Mouse (Mus musculus): ENCODE data around the gene Arhgap23.

Gene Arhgap23

DNA sequence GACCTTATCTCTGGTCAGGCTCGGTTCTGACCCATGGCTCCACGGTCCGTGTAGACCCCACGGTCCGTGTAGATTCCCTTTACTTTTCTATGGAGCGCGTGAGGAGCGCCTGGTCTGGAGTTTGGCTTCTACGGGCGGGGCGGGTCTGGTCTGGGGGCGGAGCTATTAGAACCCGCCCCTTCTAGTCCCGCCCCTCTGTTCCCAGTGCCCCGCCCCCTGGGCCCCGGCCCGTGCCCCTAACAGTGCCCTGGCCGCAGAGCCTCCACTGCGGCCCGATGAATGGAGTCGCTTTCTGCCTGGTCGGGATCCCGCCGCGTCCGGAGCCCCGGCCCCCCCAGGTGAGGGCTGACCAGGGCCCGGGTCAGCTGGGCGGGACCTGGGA is at the start of gene Arhgap23:
Gene Arhgap23 (plus strand): TSS at position 204 of the 382 bp plus-strand sequence.
- 9% methylated on average over 29 of the region's 29 CpGs for whole genome bisulfite sequencing

DNA sequence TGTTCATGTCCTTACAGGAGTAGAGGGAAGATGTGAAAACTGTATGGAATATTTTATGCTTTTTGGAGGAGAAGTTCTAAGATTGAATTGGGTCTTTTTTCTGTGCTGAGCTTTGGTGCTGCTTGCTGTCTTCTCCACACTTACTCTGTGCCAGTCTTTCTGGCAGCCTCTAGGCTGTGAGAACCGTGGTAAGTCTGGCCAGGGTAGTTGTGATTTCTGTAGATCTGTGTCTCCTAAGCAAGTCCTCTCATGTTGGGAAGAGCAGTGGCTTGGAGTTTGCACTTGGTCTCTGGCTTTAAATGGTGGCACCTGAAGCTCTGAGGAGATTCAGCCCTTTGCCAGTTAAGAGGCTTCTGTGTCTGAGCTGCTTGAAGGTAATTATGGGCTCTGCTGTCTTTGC is 49.8 kb upstream of the Arhgap23 start:
- WGBS, result 22% methylated on average over 1 of the region's 1 CpGs

DNA sequence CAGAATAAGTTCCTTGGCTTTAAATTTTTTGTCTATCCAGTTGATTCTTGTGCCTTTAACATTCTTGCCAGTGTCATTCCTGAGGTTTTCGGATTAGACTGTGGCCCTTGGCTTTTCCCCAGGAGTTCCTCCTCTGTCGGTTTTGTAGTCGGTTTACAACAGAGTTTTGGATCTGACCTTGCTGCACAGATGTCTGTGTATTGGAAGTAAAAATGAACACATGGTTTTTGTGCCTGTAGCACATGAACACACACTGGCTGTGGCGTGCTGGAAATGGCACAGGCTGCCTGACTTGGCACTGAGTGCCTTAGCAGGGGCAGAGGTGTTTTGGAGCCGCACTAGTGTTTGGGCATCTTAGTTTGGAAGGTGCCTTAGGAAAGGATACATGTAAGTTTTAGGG is 46.8 kb upstream of the Arhgap23 start:
- 37% methylated on average over 5 of the region's 5 CpGs for WGBS

DNA sequence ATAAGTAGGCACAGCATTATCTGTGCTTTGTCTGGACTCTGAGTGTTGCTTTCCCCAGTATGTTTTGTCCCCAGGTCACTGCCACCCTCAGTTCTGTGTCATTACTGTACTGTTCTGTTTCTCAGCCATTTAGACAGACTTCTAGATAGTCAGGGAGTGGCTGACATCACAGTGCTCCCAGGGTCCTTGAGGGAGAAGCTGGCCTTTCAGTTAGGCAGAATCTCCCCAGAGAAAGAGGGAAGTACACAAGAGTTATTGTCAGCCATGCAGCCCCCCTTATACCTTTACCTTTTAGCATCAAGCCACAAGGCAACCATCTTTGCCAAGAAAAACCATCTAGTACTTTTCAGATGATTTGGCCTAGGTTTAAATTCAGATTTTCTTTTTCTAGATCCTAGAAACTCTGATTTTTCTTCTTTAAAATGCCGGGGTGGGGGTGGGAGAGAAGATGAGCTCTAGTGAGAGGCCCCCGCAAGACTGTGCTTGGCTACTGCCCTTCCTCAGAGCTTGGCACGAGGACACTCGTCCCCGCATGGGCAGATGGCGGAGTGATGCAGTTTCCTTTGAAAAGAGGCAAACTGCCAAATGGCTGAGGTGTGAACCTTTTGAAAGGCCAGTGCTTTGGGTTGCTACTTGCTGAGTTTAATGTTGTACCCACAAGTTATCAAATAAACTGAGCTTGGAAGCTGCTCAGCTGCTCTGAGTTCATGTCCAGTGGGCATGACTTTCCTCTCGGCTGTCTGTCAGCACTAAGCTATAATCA is 44.8 kb upstream of the Arhgap23 start:
- 18% methylated on average over 7 of the region's 7 CpGs for WGBS

DNA sequence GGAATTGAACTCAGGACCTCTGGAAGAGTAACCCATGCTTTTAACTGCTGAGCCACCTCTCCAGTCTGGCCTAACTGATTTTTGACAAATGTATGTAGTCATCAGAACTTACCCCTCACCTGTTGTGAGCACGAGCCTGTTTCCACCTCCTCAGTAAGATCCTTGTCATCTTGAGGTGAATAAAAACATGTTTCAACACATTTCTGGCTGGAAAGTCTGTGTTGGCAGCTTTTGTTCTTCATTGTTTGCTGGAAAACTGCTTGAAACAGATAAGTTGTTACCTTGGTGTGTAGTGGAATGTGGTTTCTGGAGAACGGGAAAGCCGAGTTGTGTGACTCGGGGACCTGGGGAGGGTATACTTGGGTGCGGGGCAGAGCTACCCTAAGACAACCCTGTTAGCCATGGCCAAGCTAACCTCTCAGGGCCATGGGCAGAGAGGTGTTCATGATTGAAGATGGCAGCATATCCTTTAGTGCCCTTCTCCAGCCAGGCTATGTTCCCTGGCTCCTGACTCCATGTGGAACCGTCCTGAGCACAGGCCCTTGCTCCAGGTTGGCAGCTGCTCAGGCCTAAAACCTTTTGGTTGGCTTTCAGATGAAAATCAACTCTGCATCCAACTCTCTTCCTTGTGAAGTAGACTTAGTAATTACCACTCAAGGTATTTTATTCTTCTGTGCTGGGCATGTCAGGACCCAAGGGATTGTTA is 43.0 kb upstream of the Arhgap23 start:
- WGBS, result 72% methylated on average over 6 of the region's 6 CpGs

DNA sequence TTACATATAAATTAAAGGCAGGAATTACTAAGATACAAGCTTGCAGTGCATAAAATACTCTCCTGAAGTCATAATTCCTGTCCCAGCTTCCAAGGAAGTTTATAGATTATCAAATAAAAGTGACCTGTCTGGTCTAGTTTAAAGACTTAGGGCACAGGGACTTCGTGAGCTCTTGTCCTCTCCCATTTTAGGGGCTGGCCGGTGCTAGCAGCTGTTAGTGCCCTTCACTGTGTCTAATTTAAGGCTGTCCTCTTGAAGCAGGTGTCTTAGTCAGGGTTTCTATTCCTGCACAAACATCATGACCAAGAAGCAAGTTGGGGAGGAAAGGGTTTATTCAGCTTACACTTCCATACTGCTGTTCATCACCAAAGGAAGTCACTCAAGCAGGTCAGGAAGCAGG is 41.9 kb upstream of the Arhgap23 start:
- 70% methylated on average over 2 of the region's 2 CpGs for WGBS

DNA sequence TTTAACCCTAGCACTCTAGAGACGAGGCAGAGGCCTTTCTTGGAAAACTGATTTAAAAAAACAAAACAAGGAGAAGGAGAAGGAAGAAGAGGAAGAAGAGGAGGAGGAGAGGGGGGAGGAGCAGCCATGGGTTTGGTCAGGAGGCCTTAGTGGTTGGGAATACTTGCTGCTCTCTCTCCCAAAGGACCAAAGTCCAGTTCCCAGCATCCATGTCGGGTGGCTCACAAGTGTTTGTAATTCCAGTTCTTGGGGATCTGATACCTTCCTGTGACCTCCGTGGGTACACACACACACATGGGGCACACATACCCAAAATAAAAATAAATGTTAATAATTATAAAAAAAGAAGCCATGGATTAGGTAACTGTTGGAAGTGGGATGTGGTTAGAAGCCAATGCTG is 35.3 kb upstream of the Arhgap23 start:
- WGBS, result 78% methylated on average over 3 of the region's 3 CpGs

DNA sequence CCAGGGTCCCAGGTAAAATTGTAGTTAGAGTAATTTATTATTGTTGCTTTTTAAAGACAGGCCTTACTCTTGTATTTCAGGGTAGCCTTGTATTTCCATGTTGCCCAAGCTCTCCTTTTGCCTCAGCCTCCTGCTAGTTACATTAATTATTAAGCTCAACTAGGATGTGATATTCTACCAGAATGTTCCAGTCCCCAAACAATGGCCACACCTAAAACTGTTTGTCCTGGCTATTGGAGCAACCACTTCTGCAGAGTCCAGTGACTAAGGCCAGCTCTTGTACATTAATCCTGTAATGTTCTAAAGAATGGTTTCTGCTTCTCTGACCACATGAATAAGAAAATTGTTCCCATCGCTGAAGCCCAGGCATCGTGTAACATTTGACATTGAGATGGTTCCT is 32.3 kb upstream of the Arhgap23 start:
- WGBS, result 80% methylated on average over 2 of the region's 2 CpGs

DNA sequence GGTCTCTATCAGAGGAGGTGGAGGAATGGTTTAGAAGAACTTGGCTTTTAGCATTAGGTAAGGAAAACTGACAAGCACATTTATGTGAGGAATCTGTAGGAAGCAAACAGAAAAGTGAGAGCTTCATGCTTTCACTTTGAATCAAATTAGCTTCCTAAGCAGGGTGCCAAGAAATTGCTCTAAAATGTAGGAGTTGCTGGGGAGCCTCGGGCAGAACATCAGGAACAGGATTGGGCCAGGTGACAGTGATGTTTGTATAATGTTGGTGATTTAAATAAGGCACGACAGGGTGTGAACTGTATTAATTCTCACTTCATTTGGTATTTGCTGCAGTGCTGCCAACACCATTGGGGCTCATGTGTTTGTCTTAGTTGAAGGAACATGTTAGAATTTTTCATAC is 31.6 kb upstream of the Arhgap23 start:
- WGBS, result 24% methylated on average over 2 of the region's 2 CpGs

DNA sequence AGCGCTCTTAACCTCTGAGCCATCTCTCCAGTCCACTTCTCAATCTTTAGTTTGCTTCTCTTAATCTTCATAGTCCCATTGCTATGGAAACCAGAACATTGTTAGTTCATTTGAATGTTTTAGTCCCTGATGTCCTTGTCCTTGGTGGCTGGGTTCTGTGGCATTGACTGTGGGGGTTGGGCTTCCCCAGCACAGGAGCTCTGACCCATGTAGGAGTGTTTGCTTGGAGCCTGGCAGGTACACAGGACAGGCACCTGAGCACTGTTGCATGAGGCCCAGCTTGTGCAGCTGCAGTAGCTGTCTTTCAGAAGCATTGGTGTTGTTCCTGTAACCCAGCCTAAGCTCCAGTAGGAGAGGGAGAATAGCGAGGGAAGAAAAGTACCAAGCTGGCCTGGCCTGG is 27.5 kb upstream of the Arhgap23 start:
- 95% methylated on average over 2 of the region's 2 CpGs for WGBS

DNA sequence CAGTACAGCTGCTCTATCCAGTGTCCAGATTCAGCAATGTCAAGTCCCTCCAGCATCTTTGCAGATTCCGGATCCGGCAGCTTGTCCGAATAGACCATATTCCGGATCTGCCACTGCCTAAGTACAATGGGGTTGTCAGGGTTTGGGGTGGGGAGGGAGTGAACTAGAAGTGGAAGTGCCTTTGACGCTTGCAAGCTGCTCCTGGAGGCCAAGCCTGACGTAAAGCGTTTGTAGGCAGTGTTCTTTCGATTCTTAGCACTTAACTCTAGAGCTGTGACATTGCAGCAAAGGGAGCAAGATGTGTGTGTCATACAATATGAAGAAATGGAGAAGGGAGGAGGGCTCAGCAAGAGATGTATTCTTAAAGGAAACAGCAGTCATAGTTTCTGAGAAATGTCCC is 26.2 kb upstream of the Arhgap23 start:
- 60% methylated on average over 8 of the region's 8 CpGs for WGBS

DNA sequence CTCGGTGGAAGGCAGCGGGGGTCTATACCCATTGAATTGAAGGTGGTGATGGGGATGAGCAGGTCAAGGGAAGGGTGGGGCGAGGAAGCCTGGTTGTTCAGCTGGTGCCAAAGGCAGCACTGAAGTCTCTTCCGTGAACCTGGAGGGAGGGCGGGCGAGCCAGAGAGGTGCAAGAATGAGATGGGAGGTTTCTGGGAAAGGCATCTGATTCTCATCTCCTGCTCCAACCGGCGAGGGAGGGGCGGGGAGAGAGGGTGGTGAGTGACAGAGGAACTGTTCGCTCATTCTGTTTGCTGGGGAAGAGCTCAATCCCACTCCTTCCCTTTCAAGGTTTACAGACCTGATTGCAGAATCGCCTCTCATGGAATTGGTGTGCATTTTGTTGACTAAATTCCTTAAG is 21.7 kb upstream of the Arhgap23 start:
- 61% methylated on average over 11 of the region's 11 CpGs for WGBS

DNA sequence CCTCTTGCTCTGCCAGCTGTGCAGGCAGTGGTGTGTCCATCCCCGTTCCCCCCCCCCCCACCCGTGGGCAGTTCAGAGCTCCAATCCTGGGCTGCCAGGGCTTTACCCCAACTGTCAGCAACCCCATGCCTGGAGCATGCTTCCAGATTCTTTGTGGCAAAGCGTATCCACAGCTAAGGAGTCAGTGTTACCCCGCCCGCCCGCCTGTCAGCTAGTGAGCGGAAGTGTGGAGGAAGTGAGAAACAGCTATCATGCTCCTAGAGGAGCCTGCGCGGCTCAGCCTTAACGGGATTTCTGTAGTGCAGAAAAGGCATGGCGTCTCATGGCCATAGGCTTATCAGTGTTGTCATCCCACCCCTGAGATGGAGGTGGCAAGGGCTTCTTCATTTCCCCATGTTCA is 21.2 kb upstream of the Arhgap23 start:
- WGBS, result 41% methylated on average over 11 of the region's 11 CpGs

DNA sequence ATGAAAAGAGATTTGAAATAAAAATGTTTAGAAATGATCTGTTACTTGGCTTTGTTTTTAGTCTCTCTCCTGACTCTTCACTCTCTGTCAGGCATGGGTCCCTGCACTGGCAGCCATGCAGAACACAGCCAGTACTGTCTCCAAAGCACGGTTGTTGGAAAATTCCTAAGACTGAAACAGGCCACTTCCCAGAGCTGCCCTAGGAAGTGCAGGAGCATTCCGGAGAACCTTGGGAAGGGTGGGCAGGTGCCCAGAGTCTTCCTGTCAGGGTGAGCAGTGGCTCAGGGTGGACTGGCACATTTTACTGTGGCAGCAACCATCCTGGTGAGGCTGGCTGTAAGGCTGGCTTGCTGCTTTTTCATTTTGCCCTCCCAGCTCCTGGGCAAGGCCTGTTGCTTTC is 16.8 kb upstream of the Arhgap23 start:
- WGBS, result 64% methylated on average over 2 of the region's 2 CpGs

DNA sequence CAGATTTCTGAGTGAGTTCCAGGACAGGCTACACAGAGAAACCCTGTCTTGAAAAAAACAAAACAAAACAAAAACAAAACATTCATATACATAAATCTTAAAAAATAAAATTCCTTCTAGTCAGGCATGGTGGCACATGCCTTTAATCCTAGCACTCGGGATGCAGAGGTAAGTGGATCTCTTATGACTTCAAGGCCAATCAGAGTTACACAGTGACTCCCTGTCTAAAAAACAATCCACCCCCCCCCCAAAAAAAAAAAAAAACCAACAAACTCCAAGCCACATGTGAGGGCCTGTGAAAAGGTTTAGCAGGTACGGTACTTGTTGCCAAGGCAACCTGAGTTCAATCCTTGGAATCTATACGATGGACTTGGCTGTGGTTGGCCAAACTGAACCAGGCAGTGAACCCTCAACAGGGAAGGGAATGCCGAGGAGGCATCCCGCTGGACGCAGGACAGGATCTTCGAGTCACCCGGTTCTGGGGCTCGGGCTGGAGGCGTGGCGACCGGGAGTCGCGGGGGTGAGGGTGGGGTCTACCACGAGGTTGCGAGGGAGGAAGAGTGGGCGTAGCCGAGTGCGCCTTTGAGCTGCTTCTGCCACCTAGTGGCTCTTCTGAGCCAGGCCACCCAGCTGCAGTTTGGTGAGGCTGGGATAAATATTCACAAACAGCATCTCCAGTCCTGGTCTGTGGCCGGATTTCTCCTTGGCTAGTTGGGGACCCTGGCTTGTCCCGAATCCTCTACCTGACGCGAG is 15.2 kb upstream of the Arhgap23 start:
- WGBS, result 3% methylated on average over 23 of the region's 23 CpGs

DNA sequence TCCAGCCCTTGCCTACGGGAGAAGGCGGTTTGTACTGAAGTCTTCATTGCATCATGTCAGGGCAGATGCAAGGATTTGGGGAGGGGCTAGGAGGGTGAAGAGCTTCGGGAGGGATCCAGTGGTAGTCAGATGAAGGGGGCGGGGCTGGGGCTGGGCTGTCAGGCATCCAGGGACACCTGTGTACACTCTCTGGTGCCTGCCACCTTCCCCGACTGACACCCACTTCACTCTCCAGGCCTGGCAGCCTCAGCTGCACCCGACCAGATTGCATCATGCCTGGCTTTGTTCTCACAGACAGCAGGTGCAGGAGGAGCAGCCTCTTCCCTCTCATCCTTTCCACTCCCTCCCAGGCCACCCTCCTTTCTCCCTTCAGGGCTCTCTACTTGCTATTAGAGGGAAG is 14.3 kb upstream of the Arhgap23 start:
- WGBS, result 15% methylated on average over 6 of the region's 6 CpGs

DNA sequence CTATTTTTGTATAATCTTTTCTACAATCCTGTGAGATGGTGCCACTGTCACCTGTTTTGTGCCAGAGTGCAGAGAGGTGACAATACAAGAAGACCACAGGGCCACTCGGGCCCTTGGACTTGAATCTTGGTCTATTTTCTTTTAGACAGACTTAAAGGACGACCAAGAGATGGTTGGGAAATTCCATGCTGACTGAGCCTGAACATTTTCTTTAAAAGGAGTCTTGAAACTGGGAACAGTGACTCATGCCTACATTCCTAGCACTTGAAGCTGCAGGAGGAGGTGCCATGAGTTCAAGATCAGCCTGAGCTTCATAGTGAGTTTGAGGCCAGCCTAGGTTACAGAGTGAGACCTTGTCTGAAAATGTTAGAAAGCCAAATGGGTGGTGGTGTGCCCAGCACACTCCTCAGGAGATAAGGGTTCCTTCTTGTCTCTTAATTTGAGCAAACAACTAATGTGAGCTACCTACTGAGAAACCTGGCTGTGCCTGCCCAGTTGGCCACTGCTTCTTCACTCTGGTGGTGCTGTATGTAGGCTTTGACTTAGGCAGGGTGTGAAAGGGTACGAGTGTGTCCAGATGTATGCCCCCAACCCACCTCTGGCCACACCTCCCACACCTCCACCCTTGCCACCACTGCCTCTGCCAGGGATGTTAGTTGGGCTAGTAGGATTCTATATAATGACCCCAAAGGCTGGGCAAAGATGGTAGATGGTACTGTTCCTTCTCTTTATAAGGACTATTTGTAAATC is 13.5 kb upstream of the Arhgap23 start:
- WGBS, result 60% methylated on average over 3 of the region's 3 CpGs

DNA sequence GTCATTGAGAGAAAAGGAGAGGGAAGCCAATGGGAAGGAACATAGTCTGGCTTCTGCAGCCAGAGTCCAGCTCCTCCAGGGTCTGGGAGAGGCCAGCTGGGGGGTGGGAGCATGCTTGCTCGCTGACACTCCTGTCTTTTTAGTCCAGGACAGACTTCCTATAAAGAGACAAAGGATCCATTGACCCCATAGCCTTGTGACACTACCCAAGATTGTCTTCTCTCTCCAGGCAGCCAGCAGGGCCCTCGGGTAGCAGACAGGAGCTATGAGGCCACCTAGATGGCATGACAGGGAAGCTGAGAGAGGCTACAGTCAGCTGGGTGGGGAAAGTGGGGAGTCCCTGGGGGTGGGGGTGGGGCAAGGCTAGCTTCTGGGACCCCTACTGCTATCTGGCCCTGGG is 12.6 kb upstream of the Arhgap23 start:
- 57% methylated on average over 2 of the region's 2 CpGs for WGBS

DNA sequence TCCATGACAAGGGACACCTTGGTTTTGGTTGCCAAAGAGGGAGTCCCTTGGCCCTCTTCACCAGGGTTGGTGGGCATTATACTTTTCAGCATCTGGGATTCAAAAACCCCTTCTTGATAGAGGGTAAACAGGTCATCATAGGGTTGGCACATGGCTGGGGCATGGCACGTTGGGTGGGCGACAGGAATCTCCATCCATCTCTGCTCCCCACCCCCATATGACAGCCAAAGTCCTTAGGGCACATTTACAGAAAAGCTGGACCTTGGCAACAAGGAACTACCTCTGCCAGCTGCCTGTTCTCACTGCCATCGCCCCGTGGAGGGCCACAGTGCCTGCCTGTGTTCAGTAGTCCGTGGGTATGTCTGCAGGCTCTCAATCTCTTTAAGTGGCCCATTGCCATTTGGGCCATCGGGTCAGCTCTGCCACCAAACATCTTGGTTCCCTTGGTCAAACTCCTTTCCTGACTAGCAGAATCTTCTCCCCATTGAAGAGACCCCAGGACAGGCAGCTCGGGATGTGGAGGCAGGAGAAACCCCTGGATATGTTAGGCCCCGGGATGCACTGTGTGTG is 11.6 kb upstream of the Arhgap23 start:
- 41% methylated on average over 8 of the region's 8 CpGs for WGBS

DNA sequence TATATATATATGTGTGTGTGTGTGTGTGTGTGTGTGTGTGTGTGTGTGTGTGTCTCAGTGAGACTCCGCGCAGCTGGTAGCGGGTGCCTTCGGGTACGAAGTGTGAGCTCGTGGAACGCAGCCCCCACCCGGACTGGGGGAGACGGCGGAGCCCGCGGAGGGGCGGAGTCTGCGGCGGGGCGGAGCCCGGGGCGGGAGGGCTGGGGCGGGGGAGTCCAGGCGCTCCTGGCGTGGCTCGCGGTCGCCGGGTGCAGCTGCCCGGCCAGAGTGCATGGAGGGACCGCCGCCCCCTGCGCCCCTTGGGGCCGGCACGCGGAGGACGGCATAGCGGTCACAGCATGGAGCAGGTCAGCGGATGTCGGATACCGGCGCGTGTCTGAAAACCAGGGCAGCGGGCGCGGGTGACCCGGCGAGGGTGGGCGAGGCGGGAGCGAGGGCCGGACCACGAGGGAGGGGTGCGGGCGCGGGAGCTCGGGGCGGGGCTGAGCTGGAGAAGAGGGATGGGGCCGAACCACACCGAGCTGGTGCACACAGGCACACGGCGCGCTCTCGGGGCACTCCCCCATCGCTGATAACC is 11.1 kb upstream of the Arhgap23 start:
- WGBS, result 1% methylated on average over 60 of the region's 61 CpGs

DNA sequence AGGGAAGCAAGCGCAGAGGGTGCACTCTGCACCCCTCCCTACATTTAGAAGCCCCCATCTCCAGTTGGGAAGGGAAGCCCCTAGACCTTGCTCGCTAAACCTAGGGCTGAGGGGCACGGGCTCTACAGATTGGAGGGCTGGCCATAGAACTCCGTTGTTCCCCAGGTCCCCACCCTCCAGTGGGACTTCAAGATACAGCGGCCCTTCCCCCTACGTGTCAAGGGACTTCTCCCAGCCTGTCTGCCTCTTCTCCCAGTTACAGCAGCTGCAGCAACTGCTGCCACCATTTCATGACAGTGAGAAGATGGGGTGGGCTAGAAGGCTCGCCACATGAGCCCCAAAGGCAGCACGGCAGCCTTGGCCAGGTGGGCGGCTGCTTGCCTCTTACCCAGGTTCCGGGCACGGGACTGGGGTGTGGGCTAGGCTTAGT is 10.6 kb upstream of the Arhgap23 start:
- under 1% methylated on average over 11 of the region's 11 CpGs for WGBS
